Mouse (Mus musculus): Measurements from ENCODE around the gene Dhx9. TPM values are rescaled to one million over a fixed set of nuclear protein-coding genes. Genes with fewer than 3 reads are reported as not detected.
"Not testable (repeated sequence)": the region's sequence is repeated elsewhere in the genome, so short reads cannot be mapped to it uniquely, and the experiment has no call there.

Gene Dhx9
- total RNA-seq, 2 experiments from 2014 or later: 73.6 to 92.8 TPM

DNA sequence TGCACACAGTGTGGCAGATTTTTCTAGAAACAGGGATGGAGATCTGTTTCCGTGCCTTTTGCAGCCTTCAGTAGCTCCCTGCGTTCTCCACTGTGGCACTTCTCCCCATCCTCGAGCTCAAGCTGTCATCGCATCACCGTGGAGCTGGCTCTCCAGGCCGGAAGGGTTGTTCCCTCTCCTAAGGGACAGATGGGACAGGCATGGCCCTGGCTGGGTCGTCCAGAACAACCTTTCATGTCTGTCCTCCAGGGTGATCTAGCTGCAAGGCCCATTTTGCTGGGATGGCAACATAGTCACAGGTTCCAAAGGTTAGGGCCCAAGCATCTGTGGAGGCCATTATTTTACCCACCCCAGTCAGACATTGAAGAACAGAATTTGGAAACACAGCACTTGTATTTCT is 56.3 kb downstream of the Dhx9 start:
- ATAC-seq (replicated peaks; ENCODE audit: low FRiP score, poor library complexity, severe bottlenecking): no peak

DNA sequence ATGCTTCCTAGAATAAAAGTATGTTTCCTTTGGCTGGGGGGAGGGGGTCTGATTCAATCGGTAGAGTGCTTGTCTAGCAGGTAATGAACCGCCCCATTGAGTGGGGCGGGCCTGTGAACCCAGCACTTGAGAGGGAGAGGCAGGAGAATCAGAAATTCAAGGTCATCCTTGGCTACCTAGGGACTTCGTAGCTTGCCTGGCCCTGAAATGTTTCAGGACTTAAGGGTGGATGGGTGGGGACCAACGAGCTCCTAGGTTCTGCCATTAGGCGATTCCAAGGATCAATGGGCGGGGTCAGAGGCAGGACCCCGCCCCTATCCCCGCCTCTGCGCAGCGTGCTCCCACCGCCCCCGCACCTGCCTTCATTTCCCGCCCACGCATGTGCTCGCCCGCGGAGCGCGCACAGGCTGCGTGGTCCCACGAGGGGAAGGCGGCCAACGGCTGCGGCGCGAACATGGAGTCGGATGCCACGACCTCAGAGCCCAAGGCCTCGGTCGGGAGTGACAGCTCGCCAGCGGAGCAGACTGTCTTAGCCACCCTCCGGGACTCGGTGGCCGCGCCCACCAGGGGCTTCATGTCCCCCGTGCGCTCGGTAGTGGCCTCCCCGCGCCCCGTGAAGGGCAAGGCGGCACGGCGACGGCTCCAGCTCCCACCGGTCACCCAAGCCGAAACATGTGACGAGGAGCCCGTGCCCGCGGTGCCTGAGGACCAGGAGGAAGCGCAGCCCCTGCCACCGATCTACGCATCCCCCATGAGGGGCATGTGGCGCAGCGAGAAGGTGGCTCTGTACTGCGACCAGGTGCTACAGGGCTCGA is 62.5 kb downstream of the Dhx9 start, which contains the start of gene Shcbp1l:
Gene Shcbp1l, plus strand, starts transcription at position 393 of the 815 bp plus-strand sequence.
- ATAC-seq (replicated peaks; ENCODE audit: low FRiP score, poor library complexity, severe bottlenecking): peak; percentile 84

DNA sequence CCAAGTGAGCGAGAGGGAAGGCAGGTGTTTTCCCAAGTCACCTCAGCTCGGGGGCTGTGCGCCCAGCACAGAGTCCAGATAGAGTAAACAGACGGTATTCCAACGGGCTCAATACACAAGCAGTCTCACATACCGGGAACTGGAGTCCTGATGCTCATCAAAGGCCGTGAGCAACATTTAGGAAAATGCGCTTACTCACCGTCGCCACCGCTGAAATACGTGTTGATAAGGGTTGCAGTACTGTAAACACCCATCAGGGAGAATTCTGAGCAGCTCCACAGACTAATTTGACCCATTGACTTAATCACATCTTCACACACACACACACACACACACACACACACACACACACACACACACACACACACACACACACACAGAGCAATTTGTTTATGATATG is 63.2 kb downstream of the Dhx9 start:
- ATAC-seq (replicated peaks; ENCODE audit: low FRiP score, poor library complexity, severe bottlenecking): peak; percentile 95

DNA sequence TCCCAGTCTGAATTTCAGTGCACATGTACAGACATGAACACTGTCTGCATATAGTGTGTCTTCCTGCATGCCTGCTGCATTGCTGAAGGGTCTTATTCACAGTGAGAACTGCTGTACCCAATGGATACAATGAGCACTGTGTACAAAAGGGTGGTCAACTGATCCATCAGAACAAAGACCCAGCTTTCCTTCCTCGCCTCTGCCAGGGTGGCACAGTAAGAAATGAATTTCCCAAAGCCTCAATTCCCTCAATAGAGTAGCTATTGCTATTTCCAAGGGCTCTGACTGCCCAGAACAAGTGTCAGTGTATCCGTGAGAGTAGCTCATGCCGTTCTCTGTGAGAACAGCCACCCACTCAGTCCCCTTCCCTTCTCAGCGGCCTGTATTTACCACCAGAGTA is 69.7 kb downstream of the Dhx9 start:
- not testable (repeated sequence) for ATAC-seq (replicated peaks; ENCODE audit: low FRiP score, poor library complexity, severe bottlenecking)

DNA sequence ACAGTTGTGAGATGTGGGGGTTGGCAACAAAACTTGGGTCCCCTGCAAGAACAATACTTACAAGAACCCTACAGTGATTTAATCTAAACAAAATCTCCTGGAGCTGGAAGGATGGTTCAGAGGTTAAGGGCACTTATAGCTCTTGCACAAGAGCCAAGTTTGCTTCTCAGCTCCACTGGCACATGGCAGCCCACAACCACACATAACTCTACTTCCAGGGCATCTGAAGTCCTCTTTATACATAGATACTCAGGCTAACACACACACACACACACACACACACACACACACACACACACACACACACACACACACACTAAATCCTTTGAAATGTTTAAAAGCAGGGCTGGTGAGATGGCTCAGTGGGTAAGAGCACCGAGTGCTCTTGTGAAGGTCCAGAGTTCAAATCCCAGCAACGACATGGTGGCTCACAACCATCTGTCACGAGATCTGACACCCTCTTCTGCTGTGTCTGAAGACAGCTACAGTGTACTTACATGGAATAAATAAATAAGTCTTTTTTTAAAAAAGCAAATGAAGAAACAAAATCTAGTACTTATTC is 71.1 kb downstream of the Dhx9 start:
- not testable (repeated sequence) for ATAC-seq (replicated peaks; ENCODE audit: low FRiP score, poor library complexity, severe bottlenecking)

DNA sequence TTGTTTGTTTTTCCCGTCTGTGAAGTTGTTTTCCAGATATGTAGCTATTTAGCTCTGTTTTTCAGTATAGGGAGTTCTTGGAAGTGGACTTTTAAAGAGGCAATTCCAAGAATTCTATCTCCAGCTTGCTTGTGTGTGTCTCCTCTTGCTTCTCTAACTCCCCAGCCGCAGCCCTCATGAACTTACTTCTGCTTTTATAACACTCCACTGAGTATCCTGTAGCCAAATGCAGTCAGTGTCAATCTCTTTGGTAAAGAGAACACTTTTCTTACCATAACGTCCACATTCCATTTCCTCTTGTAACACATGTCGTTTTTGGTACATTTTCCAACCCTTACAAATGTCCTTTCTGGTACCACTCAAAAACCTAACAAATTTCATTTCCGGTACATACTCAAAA is 71.7 kb downstream of the Dhx9 start:
- ATAC-seq (replicated peaks; ENCODE audit: low FRiP score, poor library complexity, severe bottlenecking): not testable (repeated sequence)

DNA sequence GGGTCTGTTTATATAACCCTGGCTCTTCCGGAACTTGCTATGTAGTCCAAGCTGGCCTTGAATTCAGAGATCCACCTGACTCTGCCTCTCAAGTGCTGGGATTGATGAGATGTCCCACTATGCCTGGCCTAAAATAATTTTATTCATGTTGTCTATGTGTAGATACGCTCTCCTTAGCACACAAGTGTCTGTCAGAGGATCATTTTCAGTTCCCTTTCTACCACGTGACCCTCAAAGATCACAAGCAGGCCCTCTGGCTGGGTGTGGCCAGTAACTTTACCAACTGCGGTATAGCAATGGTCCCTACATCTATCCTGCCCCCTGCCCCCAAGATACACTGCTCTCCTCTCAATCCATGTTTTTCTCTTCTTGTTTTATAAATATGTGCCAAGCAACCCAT is 72.5 kb downstream of the Dhx9 start:
- ATAC-seq (replicated peaks; ENCODE audit: low FRiP score, poor library complexity, severe bottlenecking): no peak

DNA sequence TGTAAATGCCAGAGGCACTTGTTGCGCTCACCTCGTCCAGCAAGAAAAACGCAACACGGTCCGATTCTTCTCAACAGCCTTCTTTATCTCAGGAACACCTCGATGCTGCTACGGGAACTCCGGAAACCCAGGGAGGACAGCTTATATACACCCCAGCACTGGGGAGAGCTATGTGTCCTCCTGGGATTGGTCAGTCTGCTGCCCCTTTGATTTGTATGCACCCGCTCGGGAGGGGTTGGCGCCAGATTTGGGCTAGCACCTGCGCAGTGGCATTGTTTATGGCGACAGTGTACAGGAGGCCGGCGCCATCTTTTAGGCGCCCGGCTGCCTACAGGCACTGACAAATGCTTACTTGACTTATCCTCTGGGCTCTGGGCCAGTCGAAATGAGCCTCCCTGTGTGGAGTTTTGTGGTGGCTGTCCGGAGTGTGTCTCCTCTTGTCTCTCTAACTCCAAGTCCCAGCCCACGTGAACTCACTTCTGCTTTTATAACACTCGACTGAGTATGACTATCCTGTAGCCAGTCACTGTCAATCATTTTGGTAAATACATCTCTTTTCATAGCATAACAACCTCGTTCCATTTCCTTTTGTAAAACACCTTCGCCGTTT is 73.2 kb downstream of the Dhx9 start:
- not testable (repeated sequence) for ATAC-seq (replicated peaks; ENCODE audit: low FRiP score, poor library complexity, severe bottlenecking)

DNA sequence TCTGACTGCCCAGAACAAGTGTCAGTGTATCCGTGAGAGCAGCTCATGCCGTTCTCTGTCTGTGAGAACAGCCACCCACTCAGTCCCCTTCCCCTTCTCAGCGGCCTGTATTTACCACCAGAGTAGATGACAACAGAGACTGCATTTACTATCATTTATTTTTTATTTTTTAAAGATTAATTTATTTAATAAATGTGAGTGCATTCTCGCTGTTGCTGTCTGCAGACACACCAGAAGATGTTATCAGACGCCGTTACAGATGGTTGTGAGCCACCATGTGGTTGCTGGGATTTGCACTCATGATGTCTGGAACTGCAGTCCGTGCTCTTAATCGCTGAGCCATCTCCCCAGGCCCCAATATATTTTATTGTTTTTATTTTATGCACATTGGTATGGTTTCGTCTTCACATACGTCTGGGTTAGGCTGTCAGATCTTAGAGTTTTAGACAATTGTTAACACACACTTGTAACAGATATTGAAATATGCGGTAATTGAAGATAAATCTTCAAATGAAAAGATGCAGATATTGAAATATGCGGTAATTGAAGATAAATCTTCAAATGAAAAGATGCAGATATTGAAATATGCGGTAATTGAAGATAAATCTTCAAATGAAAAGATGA is 74.0 kb downstream of the Dhx9 start:
- not testable (repeated sequence) for ATAC-seq (replicated peaks; ENCODE audit: low FRiP score, poor library complexity, severe bottlenecking)

DNA sequence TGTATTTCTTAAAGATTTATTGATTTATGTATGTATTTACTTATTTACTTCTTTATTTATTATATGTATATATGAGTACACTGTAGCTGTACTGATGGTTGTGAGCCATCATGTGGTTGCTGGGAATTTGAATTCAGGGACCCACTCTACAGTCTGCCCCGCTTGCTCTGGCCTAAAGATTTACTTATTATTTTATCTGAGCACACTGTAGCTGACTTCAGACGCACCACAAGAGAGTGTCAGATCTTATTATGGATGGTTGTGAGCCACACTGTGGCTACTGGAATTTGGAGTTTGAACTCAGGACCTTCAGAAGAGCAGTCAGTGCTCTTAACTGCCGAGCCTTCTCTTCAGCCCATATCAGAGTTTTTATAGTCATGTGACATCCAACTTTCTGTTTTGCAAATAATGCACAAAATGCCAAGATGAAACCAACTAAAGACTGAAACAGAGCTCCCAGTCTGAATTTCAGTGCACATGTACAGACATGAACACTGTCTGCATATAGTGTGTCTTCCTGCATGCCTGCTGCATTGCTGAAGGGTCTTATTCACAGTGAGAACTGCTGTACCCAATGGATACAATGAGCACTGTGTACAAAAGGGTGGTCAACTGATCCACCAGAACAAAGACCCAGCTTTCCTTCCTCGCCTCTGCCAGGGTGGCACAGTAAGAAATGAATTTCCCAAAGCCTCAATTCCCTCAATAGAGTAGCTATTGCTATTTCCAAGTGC is 74.6 kb downstream of the Dhx9 start:
- ATAC-seq (replicated peaks; ENCODE audit: low FRiP score, poor library complexity, severe bottlenecking): not testable (repeated sequence)

DNA sequence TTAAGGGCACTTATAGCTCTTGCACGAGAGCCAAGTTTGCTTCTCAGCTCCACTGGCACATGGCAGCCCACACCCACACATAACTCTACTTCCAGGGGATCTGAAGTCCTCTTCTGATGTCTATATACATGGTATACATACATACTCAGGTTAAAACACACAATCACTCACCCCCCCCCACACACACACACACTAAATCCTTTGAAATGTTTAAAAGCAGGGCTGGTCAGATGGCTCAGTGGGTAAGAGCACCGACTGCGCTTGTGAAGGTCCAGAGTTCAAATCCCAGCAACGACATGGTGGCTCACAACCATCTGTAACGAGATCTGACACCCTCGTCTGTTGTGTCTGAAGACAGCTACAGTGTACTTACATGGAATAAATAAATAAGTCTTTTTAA is 75.7 kb downstream of the Dhx9 start:
- ATAC-seq (replicated peaks; ENCODE audit: low FRiP score, poor library complexity, severe bottlenecking): no peak

DNA sequence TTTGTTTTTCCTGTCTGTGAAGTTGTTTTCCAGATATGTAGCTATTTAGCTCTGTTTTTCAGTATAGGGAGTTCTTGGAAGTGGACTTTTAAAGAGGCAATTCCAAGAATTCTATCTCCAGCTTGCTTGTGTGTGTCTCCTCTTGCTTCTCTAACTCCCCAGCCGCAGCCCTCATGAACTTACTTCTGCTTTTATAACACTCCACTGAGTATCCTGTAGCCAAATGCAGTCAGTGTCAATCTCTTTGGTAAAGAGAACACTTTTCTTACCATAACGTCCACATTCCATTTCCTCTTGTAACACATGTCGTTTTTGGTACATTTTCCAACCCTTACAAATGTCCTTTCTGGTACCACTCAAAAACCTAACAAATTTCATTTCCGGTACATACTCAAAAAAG is 76.5 kb downstream of the Dhx9 start:
- not testable (repeated sequence) for ATAC-seq (replicated peaks; ENCODE audit: low FRiP score, poor library complexity, severe bottlenecking)

DNA sequence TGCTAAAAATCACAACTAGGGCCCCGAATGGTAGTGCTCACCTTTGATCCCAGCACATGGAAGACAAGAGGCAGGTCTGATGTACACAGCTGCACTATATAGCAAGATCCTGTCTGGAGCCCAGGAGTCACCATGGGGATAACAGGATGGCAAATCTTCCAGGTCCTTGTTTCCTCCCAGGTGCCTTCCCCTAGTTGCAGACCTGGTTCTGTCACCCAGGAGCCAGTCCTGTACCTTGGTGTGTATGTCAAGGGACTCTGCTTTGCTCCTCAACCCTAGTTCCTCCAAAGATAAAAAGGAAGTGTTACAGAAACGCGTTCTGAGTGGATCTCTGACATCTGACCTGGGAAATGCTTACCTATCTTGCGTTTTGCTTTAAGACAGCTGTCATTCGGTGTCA is 79.2 kb downstream of the Dhx9 start:
- not testable (repeated sequence) for ATAC-seq (replicated peaks; ENCODE audit: low FRiP score, poor library complexity, severe bottlenecking)

DNA sequence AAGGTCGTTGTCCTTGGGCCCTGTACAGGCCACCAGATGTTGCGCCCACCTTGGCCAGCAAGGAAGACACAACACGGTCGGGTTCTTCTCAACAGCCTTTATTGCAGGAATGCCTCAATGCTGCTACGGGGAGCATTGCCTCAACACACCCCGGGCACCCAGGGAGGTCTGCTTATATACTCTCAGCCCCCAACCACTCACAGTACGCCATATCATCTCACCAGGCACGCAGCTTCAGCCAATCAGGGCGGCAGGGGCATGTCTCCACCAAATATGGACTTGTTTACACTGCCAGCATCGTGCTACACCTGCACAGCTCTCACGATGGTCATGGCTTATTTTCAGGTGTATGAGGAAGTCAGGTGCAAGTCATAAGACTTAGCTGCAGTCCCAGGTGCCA is 79.8 kb downstream of the Dhx9 start:
- ATAC-seq (replicated peaks; ENCODE audit: low FRiP score, poor library complexity, severe bottlenecking): not testable (repeated sequence)

Other genes starting within 250 kb of the Dhx9 start
- gene Lamc1, start 154.9 kb downstream of the Dhx9 start, total RNA-seq (2015; ENCODE audit: low replicate concordance): 0.63 TPM in 1 of 2 replicates, not detected in the other
- 0.34 TPM in 1 of 2 replicates, not detected in the other for gene Lamc1, start 154.9 kb downstream of the Dhx9 start, total RNA-seq (2017; ENCODE audit: low replicate concordance)
- gene Shcbp1l, start 62.5 kb downstream of the Dhx9 start, total RNA-seq (2015; ENCODE audit: low replicate concordance): 0.77 TPM in 1 of 2 replicates, not detected in the other
- 0.26 and 1.4 TPM in 2 replicates for gene Shcbp1l, start 62.5 kb downstream of the Dhx9 start, total RNA-seq (2017; ENCODE audit: low replicate concordance)
- gene Npl, start 62.4 kb upstream of the Dhx9 start, total RNA-seq (2015; ENCODE audit: low replicate concordance): 4.8 and 6.1 TPM in 2 replicates
- gene Npl, start 62.4 kb upstream of the Dhx9 start, total RNA-seq (2017; ENCODE audit: low replicate concordance): 1.2 and 1.8 TPM in 2 replicates
- gene Rgs8, start 165.4 kb upstream of the Dhx9 start, total RNA-seq (2015; ENCODE audit: low replicate concordance): not detected in 2 replicates
- gene Rgs8, start 165.4 kb upstream of the Dhx9 start, total RNA-seq (2017; ENCODE audit: low replicate concordance): not detected in 2 replicates